Mouse (Mus musculus) G1E (cell line): ENCODE measurements around the gene Odf3l1.

Experiments used
- POLR2AphosphoS5 ChIP-seq: IDR thresholded peaks from 2 replicates; pipeline ENCODE4 v1.6.1; 2012; ENCODE audit warnings: low read depth, low read length, inconsistent platforms; ENCODE audit not compliant: insufficient replicate concordance
- TAL1 ChIP-seq: conservative IDR thresholded peaks from 2 replicates; pipeline ENCODE4 v1.6.1; 2012; ENCODE audit warnings: low read depth, low read length, inconsistent platforms, mixed read lengths

DNA sequence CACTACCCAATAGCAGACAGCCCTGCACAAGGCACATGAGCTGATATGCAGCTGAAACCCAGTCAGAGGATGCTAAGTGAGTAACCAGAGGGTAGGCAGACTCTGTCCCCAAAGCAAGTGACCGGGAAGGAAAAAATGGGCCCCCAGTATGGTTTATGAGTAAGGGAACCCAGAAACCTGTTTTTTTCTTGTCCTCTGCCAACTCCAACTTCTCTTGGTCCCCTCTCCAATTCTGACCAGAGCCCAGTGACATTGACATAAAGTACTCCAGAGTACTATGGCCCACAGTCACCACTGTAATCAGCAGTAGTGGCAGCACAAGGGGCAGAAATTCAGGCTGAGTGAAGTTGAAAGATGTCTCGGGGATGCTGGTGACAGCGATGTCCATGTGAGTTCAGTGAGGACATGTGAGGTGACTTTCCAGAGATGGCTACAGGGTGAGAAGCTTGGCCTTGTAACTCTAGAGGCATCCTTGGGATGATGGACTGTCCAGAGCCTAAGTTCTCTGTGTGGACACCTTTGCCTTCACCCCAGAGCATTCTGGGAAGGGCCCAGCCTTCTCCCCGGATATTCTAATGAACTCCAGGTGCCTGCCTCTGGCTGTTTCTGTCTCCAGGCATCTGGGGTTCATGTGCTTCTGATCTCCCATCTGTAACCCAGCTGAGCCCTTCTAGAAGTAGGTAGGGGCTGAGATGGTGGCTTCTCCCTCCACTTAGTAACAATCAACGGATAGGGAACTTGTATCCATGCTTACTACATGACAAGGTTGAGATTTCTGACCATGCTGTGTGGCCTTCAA lies 7.8 kb upstream of the Odf3l1 start:
- no peak for TF ChIP-seq TAL1
- TF ChIP-seq POLR2AphosphoS5 = no peak
